Mouse (Mus musculus) right cerebral cortex, postnatal 4 days (tissue): ENCODE measurements around the gene Ski.
"Not testable (repeated sequence)": the region's sequence is repeated elsewhere in the genome, so short reads cannot be mapped to it uniquely, and the experiment has no call there.

Experiments
- DNase-seq: peaks from one replicate; pipeline ENCODE4 v3.0.0-alpha.2; 2022

Ski gene

GRCm38 (mm10) chr4:155222552-155222840 is at the start of gene Ski:
Gene Ski, minus strand, starts transcription at chr4:155222592.
- DNase-seq = no peak

GRCm38 (mm10) chr4:155268382-155268781 is 46.0 kb upstream of the Ski start:
- DNase-seq = peak; percentile 76

GRCm38 (mm10) chr4:155267639-155268175 is 45.3 kb upstream of the Ski start:
- no peak for DNase-seq

GRCm38 (mm10) chr4:155267047-155267543 is 44.7 kb upstream of the Ski start:
- no peak for DNase-seq

- DNase-seq = no peak
These were observed 42.3 kb upstream of the Ski start for GRCm38 (mm10) chr4:155264521-155265321.

GRCm38 (mm10) chr4:155252253-155252652 is 29.9 kb upstream of the Ski start:
- DNase-seq = no peak

- DNase-seq = no peak
These were observed 28.8 kb upstream of the Ski start for GRCm38 (mm10) chr4:155251147-155251546.

GRCm38 (mm10) chr4:155250361-155251117 is 28.1 kb upstream of the Ski start:
- peak; percentile 45 for DNase-seq

- DNase-seq = peak; percentile 87
These were observed 27.4 kb upstream of the Ski start, which contains the start of gene Faap20 for GRCm38 (mm10) chr4:155249648-155250351. Gene Faap20, plus strand, starts transcription at chr4:155249802.

GRCm38 (mm10) chr4:155249257-155249647 is 26.9 kb upstream of the Ski start:
- DNase-seq = peak; percentile 90

GRCm38 (mm10) chr4:155248054-155248453 is 25.7 kb upstream of the Ski start:
- DNase-seq = not testable (repeated sequence)

- DNase-seq = peak; percentile 61
These were observed 24.3 kb upstream of the Ski start for GRCm38 (mm10) chr4:155246691-155247105.

GRCm38 (mm10) chr4:155245770-155246492 is 23.5 kb upstream of the Ski start:
- no peak for DNase-seq

- no peak for DNase-seq
These were observed 20.8 kb upstream of the Ski start for GRCm38 (mm10) chr4:155243233-155243632.

- DNase-seq = no peak
These were observed 19.9 kb upstream of the Ski start for GRCm38 (mm10) chr4:155242292-155242691.

GRCm38 (mm10) chr4:155241789-155242188 is 19.4 kb upstream of the Ski start:
- no peak for DNase-seq

GRCm38 (mm10) chr4:155239494-155239893 is 17.1 kb upstream of the Ski start:
- DNase-seq = no peak

- no peak for DNase-seq
These were observed 15.9 kb upstream of the Ski start for GRCm38 (mm10) chr4:155238276-155238675.

GRCm38 (mm10) chr4:155236737-155237385 is 14.5 kb upstream of the Ski start:
- DNase-seq = no peak

- DNase-seq = peak; percentile 86
These were observed 13.1 kb upstream of the Ski start for GRCm38 (mm10) chr4:155235311-155236119.
